Mouse (Mus musculus) leukemia stem cell, adult 10-12 weeks (primary cell): ENCODE measurements around the gene H2-M10.2. TPM values are rescaled to one million over a fixed set of nuclear protein-coding genes. Genes with fewer than 3 reads are reported as not detected.

Experiments used
- polyA plus RNA-seq: library from polyadenylated mRNA; stranded (reverse); fragments of >175 nt; gene quantifications from 2 replicates; pipeline ENCODE4 v1.2.3, GENCODE M21; 2012; ENCODE audit warnings: low replicate concordance

H2-M10.2 gene
- not detected in 2 replicates for polyA plus RNA-seq

DNA sequence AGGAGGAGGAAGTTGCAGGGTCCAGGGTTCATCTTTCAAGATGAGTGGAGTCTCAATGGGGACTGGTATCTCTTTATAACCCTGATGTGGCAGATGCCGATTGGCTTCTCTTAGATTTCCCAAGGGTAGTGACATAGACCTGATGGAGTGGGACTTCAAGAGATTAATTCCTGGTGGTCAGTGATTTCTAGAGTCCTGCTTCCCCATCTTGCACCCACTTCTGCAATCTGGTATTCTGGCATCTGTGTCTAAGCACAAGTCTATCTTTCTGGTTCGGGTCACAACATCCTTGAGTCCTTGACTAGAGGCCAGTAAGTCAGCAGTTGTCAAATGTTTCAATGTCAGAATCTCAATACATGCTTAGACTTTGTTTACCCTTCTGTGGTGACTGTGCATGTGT lies at the start of gene H2-M10.2:
TSS of gene H2-M10.2 (minus strand) at position 101 of the 400 bp plus-strand sequence.

DNA sequence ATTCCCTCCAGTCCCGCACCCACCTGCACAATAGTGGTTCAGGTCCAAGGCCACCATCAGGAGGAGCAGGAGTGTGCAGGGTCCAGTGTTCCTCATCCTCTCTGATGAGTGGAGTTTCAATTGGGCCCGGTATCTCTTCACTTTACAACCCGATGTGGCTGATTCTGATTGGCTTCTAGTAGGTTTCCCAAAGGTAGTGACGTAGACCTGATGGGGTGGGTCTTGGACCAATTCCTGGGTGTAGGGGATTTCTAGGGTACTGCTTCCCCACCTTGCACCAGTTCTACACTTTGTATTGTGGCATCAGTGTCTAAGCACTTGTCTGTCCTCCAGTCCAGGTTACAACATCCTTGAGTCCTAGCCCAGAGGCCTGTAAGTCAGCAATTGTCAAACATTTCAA lies 39.8 kb upstream of the H2-M10.2 start, which contains the start of gene H2-M10.1:
TSS of gene H2-M10.1 (minus strand) at position 101 of the 400 bp plus-strand sequence.

DNA sequence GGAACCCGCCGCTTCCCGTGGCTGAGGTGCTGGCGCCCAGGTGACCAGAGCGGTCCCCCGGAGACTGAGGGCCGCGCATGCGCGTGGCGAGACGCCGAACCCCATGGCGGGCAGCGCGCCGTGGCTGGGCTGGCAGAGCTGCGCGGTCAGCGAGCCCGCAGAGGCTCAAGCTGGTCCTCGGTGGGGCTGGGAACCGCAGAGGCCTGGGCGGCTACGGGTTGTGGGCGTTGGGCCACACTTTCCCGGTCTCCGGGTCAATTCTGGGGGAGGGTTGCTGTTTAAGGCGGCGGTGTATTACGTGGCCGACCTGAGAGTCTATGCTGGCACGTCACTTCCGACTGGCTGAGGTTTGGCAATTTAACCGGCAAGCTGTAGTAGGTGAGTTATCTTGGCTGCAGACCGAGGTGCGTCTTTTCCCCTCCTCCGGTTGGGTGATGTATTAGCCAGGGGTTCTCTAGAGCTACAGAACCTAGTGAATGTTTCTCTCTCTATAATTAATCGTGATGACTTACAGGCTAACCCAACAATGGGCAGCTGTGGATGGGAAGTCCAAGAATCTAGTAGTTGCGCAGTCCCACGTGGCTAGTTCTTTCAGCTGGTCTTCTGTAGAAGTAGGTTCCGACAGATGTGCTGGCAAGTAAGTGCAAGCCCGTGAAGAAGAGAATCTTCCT lies 14.6 kb downstream of the H2-M10.2 start, which contains the start of gene Trim39:
TSS of gene Trim39 (minus strand) at position 662 of the 671 bp plus-strand sequence.

DNA sequence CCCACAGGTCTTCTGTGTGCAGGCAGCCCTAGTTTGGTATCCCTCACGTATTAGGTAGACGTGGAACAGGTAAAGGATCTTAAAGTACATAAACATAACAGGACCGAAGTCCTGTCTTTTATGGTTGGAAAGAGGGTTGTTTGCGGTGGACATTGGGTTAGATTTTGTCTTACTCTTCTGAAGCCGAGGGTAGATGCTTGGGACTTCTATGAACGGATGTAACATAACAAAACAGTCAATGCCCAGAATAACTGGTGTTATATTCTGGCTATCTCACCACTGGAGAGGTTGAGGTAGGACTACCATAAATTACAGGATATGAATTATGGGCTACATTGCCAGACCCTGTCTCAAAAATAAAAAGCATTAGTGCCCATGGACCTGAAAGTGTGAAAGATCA lies 28.3 kb downstream of the H2-M10.2 start, which contains the start of gene Rpp21:
TSS of gene Rpp21 (minus strand) at position 101 of the 400 bp plus-strand sequence.

Other genes starting within 250 kb of the H2-M10.2 start
- gene H2-T22, start 243.7 kb downstream of the H2-M10.2 start, polyA plus RNA-seq = 8.8 and 13.7 TPM in 2 replicates
- not detected in 2 replicates for gene Gm6034, start 243.5 kb downstream of the H2-M10.2 start, polyA plus RNA-seq
- gene Gm11127, start 228.1 kb downstream of the H2-M10.2 start, polyA plus RNA-seq = 39.1 and 40.3 TPM in 2 replicates
- not detected in 2 replicates for gene Gm19684, start 164.8 kb downstream of the H2-M10.2 start, polyA plus RNA-seq
- gene Gm7030, start 157.1 kb downstream of the H2-M10.2 start, polyA plus RNA-seq = 0.30 TPM in 1 of 2 replicates, not detected in the other
- 0.54 TPM in 1 of 2 replicates, not detected in the other for gene Gm8909, start 118.0 kb downstream of the H2-M10.2 start, polyA plus RNA-seq
- not detected in 2 replicates for gene H2-T3, start 96.2 kb downstream of the H2-M10.2 start, polyA plus RNA-seq
- 59.6 and 98.6 TPM in 2 replicates for gene Rpp21, start 28.4 kb downstream of the H2-M10.2 start, polyA plus RNA-seq
- gene Trim39, start 14.2 kb downstream of the H2-M10.2 start, polyA plus RNA-seq = 10.4 and 12.7 TPM in 2 replicates
- not detected in 2 replicates for gene H2-M10.1, start 39.7 kb upstream of the H2-M10.2 start, polyA plus RNA-seq
- gene H2-M10.3, start 81.9 kb upstream of the H2-M10.2 start, polyA plus RNA-seq = not detected in 2 replicates
- gene H2-M10.4, start 175.8 kb upstream of the H2-M10.2 start, polyA plus RNA-seq = not detected in 2 replicates